Comparison of ENCODE assay signal across 27 mouse cellular contexts in the genomic region with DNA sequence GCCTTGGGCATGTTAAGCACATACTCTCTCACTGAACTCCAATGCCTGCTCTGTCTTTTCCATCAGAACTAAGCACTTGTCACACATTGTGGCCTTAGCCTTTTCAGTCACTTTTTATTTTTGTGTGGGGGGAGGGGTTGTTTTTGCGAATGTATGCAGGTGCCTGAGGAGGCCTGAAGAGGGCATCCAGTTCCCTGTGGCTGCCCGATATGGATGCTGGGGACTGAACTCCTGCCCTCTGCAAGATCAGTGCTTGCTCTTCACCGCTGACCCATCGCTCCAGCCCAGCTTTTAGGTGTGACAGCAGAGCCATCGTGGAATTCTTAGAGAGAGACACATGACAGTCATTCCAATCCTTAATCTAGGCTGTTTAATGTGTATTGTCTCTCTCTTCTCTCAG. TPM values are rescaled to one million over a fixed set of nuclear protein-coding genes. Genes with fewer than 3 reads are reported as not detected.
DNase-seq lines count a peak whose midpoint lies in the region; TF ChIP-seq lines count a peak whose summit lies in the region.
"Had no signal": no experiment of that assay in that cellular context is flagged by ENCODE, and none has a peak within 500 bp of the region (broad histone marks: within the 10 kb centered on the region; RNA-seq: fewer than 3 reads in every experiment).

No protein-coding gene starts in this region.

- no peak overlapping the region for H3K4me3 ChIP-seq in gastrocnemius, adult 2 months
- H3K4me3 ChIP-seq in left cerebral cortex, adult 2 months, result no peak overlapping the region
- H3K4me3 ChIP-seq in ES-Bruce4 (ENCODE audit: low read depth, low read length), result no peak overlapping the region
- no peak overlapping the region for H3K4me3 ChIP-seq in cortical plate, adult 2 months (ENCODE audit: insufficient read depth, low read length)
- H3K4me3 ChIP-seq: heart, adult 2 months; heart, embryonic 12.5 days; intestine, embryonic 15.5 days; limb, embryonic 10.5 days; limb, embryonic 15.5 days; midbrain, embryonic 15.5 days had no signal

- H3K27ac ChIP-seq in gastrocnemius, adult 2 months, result no peak overlapping the region
- H3K27ac ChIP-seq in left cerebral cortex, adult 2 months, result no peak overlapping the region; the same call in 1 of the 2 replicates
- no peak overlapping the region for H3K27ac ChIP-seq in ES-Bruce4 (ENCODE audit: insufficient read depth, low read length)
- H3K27ac ChIP-seq in cortical plate, adult 2 months (ENCODE audit: insufficient read depth, low read length), result peak overlapping the region; percentile 70
- H3K27ac ChIP-seq: heart, adult 2 months; intestine, embryonic 15.5 days; limb, embryonic 10.5 days; limb, embryonic 15.5 days; macrophage; midbrain, embryonic 15.5 days had no signal

- no peaks in the 10 kb centered on the region for H3K27me3 ChIP-seq in ES-Bruce4 (ENCODE audit: control insufficient read depth, insufficient read depth, low read length, poor library complexity, severe bottlenecking)
- H3K27me3 ChIP-seq: intestine, embryonic 15.5 days; limb, embryonic 15.5 days; midbrain, embryonic 15.5 days had no signal

- peaks cover 2% of the 10 kb centered on the region for H3K4me1 ChIP-seq in ES-Bruce4 (ENCODE audit: control insufficient read depth, insufficient read depth, low read length)
- H3K4me1 ChIP-seq in cortical plate, adult 2 months (ENCODE audit: control insufficient read depth, insufficient read depth, low read length), result peaks cover 1% of the 10 kb centered on the region; the same call in 1 of the 2 replicates
- H3K4me1 ChIP-seq: heart, embryonic 12.5 days; intestine, embryonic 15.5 days; limb, embryonic 10.5 days; limb, embryonic 15.5 days; midbrain, embryonic 15.5 days had no signal

- H3K9ac ChIP-seq in ES-Bruce4 (ENCODE audit: low read depth, poor library complexity, severe bottlenecking), result no peak overlapping the region
- H3K9ac ChIP-seq: heart, embryonic 12.5 days; intestine, embryonic 15.5 days; limb, embryonic 15.5 days; midbrain, embryonic 15.5 days had no signal

- no peaks in the 10 kb centered on the region for H3K9me3 ChIP-seq in ES-Bruce4 (replicated peaks; ENCODE audit: control insufficient read depth, insufficient read depth, low read length, poor library complexity, severe bottlenecking)
- H3K9me3 ChIP-seq: intestine, embryonic 15.5 days; limb, embryonic 10.5 days; limb, embryonic 15.5 days; midbrain, embryonic 15.5 days had no signal

- DNase-seq in gastrocnemius, adult 2 months, result no peak
- DNase-seq in gastrocnemius, postnatal 14 days, result no peak
- DNase-seq in left cerebral cortex, adult 2 months (ENCODE audit: extremely low spot score in 1 of 2, low spot score in 2 of 2), result no peak
- DNase-seq in left cerebral cortex, adult 9 months (ENCODE audit: low spot score in 2 of 2), result no peak
- no peak for DNase-seq in adrenal gland, adult (ENCODE audit: inconsistent age in 2 of 2, low spot score in 1 of 2)
- DNase-seq: adrenal gland, adult 2 months; cerebellum, adult 8-10 months; cerebellum, postnatal 25 days; heart, adult 2 months; heart, postnatal 4 days; kidney, postnatal 25 days; lung, adult 2 months; right cerebral cortex, postnatal 25 days; spleen, adult 18-20 months; thymus, postnatal 14 days had no signal

- TF ChIP-seq POLR2A in ES-Bruce4 (IDR thresholded peaks at IDR 0.05; ENCODE audit: insufficient read depth, low read length), result no peak
- no peak for TF ChIP-seq POLR2A in cortical plate, adult 2 months (IDR thresholded peaks at IDR 0.05; ENCODE audit: extremely low read depth, insufficient read depth, low read length)

- no peak for TF ChIP-seq EP300 in ES-Bruce4 (IDR thresholded peaks at IDR 0.05; ENCODE audit: insufficient read depth, low read depth, low read length)

- H3K36me3 ChIP-seq in ES-Bruce4 (ENCODE audit: control insufficient read depth, insufficient read depth, low read length, poor library complexity, severe bottlenecking), result no peaks in the 10 kb centered on the region
- H3K36me3 ChIP-seq: heart, embryonic 12.5 days; intestine, embryonic 15.5 days; limb, embryonic 10.5 days; limb, embryonic 15.5 days; midbrain, embryonic 15.5 days had no signal

- intact Hi-C loops in gastrocnemius, adult 2 months (cut with DNase I), result no loop called here
- intact Hi-C loops in gastrocnemius, postnatal 14 days (cut with DNase I; ENCODE audit: low total_unique reads), result no loop called here
- intact Hi-C loops in left cerebral cortex, adult 2 months (cut with DNase I), result no loop called here

- peak; percentile 11; the same call in 1 of the 2 replicates for TF ChIP-seq CTCF in gastrocnemius, adult 2 months (IDR thresholded peaks at IDR 0.05)
- TF ChIP-seq CTCF in left cerebral cortex, adult 2 months (IDR thresholded peaks at IDR 0.05), result peak; percentile 35
- TF ChIP-seq CTCF in ES-Bruce4 (IDR thresholded peaks at IDR 0.05; ENCODE audit: low read depth, low read length), result peak; percentile 12
- TF ChIP-seq CTCF in cortical plate, adult 2 months (IDR thresholded peaks at IDR 0.05; ENCODE audit: extremely low read depth, insufficient read depth, low read length), result no peak

RNA-seq across cellular contexts. Expression of gene Tmc7, which starts 13.2 kb away (rescaled TPM):
- 10 to 100 TPM in 1 of 2 experiments, 1 to 10 TPM in 1; 8.1 to 15.6 TPM for total RNA-seq in gastrocnemius, adult 2 months (2021)
- 1 to 10 TPM; 7.8 to 8.7 TPM for total RNA-seq in gastrocnemius, postnatal 14 days (2021)
- total RNA-seq in left cerebral cortex, adult 2 months (2021), result 10 to 100 TPM; 15.9 to 17.1 TPM
- polyA plus RNA-seq in ES-Bruce4 (2011; ENCODE audit: insufficient read depth, insufficient read length, low read depth, missing spikeins), result 7.7 TPM in 2 replicates
- polyA plus RNA-seq in cortical plate, adult 2 months (2012; rRNA removed), result 12.9 and 14.1 TPM in 2 replicates
- total RNA-seq: megakaryocyte-erythroid progenitor cell, adult 5-6 weeks had no signal
- polyA plus RNA-seq: macrophage had no signal

RNA-seq across cellular contexts. Expression of gene Tmc5, which starts 25.7 kb away (rescaled TPM):
- not detected for total RNA-seq in gastrocnemius, adult 2 months (2021)
- total RNA-seq in gastrocnemius, postnatal 14 days (2021), result under 1 TPM; 0.13 to 0.53 TPM
- under 1 TPM; 0.23 to 0.30 TPM for total RNA-seq in left cerebral cortex, adult 2 months (2021)
- polyA plus RNA-seq in ES-Bruce4 (2011; ENCODE audit: insufficient read depth, insufficient read length, low read depth, missing spikeins), result 0.16 and 0.30 TPM in 2 replicates
- polyA plus RNA-seq in cortical plate, adult 2 months (2012; rRNA removed), result 0.15 and 0.19 TPM in 2 replicates
- total RNA-seq: adrenal gland, adult 2 months; gastrocnemius, adult 18-20 months; megakaryocyte-erythroid progenitor cell, adult 5-6 weeks; neutrophil, adult 5-6 weeks had no signal
- polyA plus RNA-seq: kidney, embryonic 14.5 days; limb, embryonic 10.5 days; macrophage had no signal

RNA-seq across cellular contexts. Expression of gene Coq7, which starts 38.2 kb away (rescaled TPM):
- total RNA-seq in gastrocnemius, adult 2 months (2021), result 10 to 100 TPM; 46.0 to 75.6 TPM
- total RNA-seq in gastrocnemius, postnatal 14 days (2021), result 10 to 100 TPM; 68.9 to 75.6 TPM
- 10 to 100 TPM; 34.8 to 35.6 TPM for total RNA-seq in left cerebral cortex, adult 2 months (2021)
- polyA plus RNA-seq in ES-Bruce4 (2011; ENCODE audit: insufficient read depth, insufficient read length, low read depth, missing spikeins), result 29.0 and 30.8 TPM in 2 replicates
- polyA plus RNA-seq in cortical plate, adult 2 months (2012; rRNA removed), result 54.5 and 55.7 TPM in 2 replicates
